Mouse (Mus musculus) common myeloid progenitor, adult 5-6 weeks (primary cell): ENCODE measurements around the gene Ccne1. TPM values are rescaled to one million over a fixed set of nuclear protein-coding genes. Genes with fewer than 3 reads are reported as not detected.
A peak's percentile ranks its signal among the peaks of the same experiment; 100 is the strongest.
"Not testable (repeated sequence)": the region's sequence is repeated elsewhere in the genome, so short reads cannot be mapped to it uniquely, and the experiment has no call there.

Experiments
- ATAC-seq: replicated peaks from 2 replicates; pipeline ENCODE4 v1.8.0; 2016; ENCODE audit warnings: low read depth, mild to moderate bottlenecking, moderate TSS enrichment, inconsistent platforms; ENCODE audit not compliant: poor library complexity, severe bottlenecking
- total RNA-seq: library from RNA; stranded (forward); fragments of 200-1000, 187-1606 nt; gene quantifications from 2 replicates; pipeline ENCODE4 v1.2.3, GENCODE M21; 2017

Gene Ccne1
- 36.2 and 40.1 TPM in 2 replicates for total RNA-seq

DNA sequence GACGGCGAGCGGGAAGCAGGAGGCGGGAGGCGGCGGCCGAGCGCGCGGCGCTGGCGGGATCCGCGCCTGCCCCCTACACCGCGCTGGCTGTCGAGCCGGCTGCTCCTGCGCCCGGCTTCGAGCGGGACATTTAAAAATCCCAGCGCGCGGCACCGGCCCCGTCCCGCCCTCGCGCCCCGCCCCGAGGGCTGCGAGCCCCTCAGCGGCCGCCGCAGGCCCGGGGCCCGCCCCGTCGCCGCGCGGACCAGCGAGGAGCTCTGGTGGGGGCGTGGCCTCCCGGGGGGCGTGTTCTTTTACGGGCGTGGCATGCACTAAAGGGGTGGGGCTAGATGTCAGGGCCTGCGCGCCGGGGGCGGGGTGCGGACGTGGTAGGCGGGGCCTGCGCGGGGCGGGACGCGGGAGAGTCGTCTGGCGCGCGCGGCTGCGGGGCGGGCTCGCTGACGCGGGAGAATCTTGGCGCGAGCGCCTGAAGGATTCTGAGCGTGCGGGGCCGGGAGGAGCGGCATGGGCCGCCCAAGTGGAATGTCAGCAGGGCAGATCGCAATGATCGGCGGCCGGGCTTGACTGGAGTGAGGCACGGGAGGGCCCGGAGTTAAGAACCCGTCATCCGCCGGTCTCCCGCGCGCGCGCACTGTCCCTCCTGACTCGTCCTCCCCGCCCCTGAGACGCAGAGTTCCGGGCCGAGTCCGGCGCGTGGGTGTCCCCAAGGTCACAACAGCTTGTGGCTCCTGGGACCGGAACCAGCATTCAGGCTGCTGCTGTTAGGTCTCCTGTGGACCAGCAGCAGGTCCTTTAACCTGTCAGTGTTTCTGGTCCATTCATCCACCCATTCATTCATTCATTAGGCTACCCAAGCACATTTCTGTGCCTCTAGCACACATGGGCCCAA, at the start of gene Ccne1:
Gene Ccne1, minus strand, starts transcription at position 164 of the 889 bp plus-strand sequence.
- ATAC-seq = peak; percentile 71

DNA sequence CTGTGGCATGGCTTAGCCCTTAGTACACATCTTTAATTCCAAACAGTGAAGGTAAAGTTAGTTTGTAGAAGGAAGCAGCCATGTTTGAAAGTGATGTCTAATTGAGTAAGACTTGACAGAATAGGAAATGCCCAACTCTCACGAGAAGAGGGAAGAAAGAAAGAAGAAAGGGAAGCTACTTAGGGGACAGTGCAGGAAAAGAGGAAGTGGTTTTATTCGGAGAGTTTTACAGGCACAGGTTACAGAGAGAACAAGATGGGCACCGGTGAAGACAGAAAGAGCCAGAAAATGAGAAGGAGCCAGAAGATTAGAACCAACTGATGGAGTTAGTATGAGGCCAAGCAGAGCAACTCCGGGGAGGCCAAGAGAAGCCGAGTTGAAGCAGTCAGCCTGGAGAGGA, 48.5 kb upstream of the Ccne1 start:
- peak; percentile 86 for ATAC-seq

DNA sequence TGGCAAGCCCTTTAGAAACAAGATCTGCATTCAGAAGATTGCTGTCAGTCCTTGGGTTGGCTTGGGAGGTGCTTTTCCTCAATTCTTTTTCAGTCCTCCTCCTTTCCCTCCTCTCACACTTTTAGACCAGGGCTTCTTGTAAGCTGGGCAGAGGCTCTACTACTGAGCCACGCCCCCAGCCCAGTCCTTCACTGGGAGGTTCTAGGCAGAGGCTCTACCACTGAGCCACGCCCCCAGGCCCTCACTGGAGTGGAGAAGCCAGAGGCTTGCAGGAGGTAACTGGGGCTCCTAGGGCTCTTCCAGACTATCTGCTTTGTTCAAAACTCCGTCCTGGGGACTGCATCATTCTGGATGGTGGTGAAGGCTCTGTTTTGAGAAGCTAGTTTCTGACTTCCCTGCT, 45.2 kb upstream of the Ccne1 start:
- no peak for ATAC-seq

DNA sequence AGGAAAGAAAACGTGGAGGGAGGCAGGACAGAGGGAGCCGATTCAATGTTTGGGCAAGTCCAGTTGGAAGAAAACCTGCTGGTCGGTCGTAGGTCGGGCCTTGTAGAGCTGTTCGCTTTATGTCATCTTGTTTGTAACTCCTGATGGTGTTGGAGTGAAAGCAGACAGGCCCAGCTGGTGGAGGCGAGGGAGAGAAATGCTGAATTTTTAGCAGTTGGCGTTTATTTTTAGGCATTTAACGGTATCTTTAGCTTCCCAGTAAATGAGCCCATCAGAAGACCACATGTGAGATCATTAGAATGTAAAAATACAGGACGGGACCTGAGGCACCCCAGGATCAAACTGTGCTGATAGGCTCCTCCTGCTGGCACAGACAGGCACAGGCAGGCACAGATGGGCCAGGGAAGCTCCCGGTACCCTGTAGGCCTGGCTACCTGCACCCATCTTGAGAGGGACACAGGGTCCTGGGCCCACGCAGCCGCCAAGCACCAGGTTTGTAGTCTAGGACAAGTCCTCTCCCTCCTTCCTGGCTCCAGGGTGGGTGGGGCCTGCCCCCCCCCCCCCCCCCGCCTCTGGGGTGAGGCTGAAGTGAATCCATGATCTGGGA, 44.5 kb upstream of the Ccne1 start:
- no peak for ATAC-seq

DNA sequence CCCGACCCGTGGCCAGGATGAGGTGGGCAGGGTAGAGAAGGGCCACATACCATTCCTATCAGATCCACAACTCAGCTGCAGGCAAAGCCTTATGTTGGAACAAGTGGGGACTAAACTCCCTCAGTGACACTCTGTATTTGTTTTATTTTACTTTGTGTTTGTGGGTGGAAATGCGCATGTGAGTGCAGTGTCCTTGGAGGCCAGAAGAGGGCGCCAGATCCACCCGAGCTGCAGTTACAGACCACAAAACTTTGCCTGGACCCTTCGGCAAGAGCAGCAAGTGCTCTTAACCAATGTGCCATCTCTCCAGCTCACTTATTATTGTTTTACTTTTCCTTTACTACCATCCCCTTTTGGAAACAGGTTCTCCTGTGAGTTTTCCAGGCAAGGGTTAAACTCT, 40.1 kb upstream of the Ccne1 start:
- no peak for ATAC-seq

DNA sequence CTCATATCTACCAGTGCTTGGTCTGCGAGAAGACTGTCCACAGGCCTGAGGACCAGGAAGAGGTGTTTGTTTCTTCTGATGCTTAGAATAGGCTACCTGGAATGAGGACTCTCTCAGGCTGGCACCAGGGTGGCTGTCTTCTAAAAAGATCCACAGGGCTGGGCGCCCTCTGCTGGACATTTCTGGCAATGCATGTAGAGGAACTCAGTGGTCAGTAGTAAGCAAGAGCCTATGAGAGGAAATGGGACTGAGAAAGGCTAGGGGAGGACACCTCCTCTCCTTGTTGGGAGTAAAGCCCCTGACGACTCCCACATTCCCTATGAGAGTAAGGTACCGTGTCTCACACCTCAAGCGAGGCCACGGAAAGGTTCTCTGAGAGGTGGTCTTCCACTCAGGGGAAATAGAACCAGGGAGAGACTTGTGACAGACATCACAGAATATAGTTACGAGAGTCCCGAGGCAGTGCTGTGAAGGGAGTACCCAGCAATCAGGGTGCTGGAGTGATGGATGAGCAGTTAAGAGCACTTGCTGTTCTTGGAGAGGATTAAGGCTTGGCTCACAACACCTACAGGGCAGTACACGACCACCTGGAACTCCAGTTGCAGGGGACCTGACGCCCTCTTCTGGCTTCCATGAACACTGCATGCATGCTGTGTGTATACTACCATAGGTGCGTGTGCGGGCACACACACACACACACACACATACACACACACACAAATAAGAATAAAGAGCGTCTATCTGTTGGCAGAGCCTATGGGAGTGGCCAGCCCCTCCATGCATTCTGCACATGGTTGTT, 34.6 kb upstream of the Ccne1 start:
- peak; percentile 96 for ATAC-seq

DNA sequence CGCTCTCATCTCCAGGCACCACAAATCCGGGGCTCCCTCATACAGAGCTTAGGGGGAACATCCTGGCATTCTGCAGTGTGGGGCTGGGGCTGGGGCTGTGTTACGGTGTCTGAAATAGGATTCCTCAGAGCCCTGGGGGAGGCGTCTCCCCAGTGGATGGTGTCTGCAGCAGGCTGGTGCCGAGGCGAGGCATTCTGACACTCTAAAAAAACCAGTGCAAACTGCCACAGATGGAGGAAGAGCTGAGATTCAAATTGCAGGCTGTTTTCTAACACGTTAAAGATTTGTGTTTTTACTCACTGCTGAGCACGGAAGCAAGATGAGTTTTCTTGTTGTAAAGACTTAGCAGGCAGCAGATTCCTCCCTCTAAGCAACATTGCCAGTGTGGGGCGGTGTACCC, 33.0 kb upstream of the Ccne1 start:
- ATAC-seq = no peak

DNA sequence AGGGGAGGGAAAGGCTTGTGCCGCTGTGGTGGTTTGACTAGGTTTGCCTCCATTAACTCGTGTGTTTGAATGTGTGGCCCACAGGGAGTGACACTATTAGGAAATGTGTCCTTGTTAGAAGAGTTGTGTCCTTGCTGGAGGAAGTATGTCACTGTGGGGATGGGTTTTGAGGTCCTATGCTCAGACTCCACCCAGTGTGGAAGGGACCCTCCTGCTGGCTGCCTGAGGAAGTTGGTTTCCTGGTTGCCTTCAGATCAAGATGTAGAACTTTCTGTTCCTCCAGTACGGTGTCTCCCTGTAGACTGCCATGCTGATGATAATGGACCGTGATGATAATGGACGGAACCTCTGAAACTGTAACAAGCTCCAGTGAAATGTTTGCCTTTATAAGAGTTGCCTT, 27.1 kb upstream of the Ccne1 start:
- peak; percentile 51 for ATAC-seq

DNA sequence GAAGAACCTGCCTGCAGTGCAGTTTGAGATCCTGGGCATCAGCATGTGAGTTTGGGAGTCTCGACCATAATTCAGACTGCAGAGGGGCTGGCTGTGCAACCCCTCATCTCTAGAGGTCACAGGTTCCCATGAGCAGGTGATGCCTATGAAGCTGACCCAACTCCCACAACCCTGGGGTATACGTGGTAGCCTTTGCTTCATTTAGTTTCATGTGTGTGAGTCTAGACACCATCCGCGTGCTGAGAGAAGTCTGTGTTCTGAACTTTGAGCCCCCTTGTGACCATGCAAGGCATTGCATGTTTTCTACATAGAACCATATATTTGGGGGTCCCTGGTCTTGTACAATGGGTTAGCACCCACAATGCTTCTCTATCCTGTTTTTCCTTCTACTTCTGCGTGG, 23.9 kb upstream of the Ccne1 start:
- ATAC-seq = peak; percentile 83

DNA sequence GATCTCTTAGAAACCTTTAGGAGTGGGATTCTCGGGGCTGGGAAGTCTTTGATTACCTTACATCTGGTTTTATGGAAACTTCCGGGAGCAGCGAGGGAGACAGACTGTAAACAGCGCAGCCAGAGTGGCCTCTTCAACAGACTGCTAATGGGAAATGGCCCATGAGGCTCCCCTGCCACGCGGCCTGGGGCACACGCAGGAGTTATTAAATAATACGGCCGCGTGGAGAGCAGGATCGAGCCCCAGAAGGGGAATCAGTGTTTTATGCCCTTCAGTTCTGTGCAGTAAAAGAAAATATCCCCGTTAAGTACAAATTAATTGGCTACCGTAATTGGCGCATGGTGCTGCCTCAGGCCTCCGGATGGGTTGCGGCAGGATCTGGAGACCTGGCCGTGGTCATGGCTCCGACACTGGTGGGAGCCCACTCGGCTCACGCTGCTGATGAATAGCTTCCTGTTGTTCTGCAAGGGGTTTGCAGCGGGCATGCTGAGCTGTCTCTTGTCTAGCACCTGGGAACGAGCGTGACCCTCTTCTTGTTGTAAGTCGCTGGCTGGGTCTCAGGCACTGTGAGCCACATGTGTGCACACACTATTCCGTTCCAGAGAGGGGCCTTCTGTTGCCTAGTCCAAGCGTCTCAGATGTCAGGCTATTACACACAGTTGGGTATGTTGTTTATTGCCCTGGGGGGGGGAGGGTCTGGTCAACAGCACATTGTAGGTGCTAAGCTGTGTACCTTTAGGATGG, 22.8 kb upstream of the Ccne1 start:
- ATAC-seq = no peak

DNA sequence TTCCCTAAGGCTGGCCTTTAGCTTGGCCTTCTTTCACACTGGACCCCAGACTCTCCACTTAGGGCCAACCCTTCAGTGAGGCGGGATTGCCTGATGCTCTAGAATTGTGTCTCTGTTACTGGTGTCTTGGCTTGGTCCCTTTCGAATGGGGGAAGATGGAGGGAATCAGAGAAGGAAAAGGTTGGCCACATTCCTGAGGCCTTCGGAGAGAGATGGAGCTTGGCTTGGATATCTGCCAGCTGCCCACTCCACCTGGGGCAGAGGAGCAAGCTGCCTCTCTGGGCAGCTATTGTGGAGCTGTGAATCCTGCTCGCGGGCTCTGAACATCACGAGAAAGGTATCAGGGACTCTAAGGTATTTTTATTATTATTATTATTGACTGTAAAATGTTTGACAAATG, 22.2 kb upstream of the Ccne1 start:
- no peak for ATAC-seq

DNA sequence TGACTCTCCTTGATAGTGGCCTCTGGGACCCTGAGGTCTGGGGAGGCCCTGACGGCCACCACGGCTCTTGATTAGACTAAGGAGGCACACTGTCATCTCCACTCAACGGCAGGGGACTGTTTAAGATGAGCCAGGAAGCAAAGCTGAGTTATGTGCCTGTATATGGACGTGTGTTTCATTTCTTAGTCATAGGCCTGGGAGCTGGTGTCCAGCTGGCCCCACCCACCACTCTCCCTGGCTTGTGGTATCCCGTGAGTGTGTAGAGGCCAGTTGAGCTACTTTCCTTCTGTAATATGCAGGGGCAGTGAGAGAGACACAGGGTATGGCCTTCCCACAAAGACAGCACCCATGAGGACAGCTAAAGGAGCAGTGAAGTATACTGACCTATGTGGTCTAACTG, 20.9 kb upstream of the Ccne1 start:
- ATAC-seq = not testable (repeated sequence)

DNA sequence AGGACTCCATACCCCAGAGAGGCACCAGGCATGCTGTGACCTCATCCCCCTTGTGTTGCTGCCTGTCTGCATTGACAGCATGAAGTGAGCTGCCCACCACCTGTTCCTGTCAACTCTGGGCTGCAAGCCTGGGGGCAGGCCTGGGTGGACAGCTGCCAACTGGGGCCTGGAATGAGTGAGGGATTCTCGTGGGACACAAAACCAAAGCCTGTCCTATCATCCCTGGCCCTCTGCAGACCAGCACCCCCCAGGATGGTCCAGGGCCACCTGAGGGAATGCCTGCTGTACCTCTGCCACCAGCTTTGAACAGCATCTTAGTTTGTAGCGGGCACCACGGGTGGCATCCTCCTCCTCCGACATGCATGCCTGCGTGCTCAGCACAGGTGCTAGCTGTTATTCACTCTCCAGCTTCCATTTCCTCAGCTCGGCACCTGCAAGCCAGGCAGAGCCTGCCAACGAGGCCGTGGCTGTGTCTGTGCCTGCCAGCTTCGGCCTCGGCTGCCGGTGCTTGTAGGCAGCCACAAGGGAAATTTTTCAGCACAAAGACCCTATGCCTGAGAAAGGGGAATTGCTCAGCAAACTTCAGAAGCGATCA, 18.3 kb upstream of the Ccne1 start:
- no peak for ATAC-seq

DNA sequence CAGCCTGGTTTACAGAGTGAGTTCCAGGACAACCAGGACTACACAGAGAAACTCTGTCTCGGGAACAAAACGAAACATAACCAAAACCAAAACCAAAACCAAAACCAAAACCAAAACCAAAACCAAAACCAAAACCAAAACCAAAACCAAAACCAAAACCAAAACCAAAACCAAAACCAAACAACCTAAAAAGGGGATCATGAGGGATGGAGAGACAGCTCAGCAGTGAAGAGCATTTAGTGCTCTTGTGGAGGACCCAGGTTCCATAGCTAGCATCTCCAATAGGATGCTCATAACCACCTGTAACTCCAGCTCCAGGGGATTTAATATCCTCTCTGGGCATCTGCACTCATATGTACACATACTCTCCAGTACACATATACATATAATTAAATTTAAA, 16.8 kb upstream of the Ccne1 start:
- not testable (repeated sequence) for ATAC-seq

DNA sequence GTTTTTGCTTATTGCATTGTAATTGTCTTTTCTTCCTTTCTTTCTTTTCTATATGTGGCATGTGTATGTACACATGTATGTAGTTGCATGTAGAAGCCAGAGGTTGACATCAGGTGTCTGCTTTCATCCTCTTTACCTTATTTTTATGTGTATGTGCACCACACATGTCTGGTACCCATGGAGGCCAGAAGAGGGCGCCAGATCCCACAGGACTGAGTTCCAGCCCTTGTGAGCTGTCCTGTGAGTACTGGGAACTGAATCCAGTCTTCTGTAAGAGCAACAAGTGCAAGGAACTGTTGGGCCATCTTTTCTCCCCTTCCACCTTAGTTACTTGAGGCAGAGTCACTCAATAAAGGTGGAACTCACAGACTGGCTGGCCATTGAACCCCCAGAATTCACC, 11.3 kb upstream of the Ccne1 start:
- ATAC-seq = no peak

DNA sequence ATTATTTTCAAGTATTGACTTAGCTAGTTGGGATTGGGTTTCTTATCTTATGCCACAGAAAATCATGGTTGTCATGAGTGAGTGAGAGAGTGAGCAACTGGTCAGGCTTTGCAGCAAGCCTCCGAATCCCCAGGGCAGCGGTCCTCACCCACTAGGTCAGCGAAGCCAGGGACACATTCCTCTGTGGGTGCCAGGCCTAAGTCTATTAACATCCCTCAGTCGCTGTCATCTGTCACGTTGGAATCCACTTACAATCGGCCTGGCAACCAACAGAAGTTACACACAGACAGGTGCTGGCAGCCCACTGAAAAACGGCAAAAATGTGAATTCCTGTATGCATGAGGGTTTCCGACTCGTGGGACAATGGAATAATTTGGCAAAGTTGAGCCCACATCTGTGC, 5.1 kb upstream of the Ccne1 start:
- ATAC-seq = no peak

DNA sequence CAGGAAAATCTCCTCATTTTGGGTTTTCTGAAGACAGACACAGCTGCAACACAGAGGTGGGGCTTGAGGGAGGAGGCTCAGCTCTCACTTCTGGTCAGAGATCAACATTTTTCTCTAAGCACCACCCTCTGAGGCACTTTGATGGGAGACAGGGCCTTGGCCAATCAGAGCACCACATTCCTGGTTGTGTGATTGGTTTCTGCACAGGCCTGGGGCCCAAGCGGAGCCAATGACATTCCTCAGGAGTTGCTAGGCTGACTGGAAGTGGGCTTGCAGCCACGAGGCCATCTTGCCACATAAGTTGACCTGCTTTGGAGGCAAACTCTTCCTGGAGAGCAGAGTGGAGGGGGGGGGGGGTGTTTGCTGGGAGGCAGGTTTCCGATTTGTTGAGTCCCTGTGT, 4.7 kb upstream of the Ccne1 start:
- ATAC-seq = no peak

DNA sequence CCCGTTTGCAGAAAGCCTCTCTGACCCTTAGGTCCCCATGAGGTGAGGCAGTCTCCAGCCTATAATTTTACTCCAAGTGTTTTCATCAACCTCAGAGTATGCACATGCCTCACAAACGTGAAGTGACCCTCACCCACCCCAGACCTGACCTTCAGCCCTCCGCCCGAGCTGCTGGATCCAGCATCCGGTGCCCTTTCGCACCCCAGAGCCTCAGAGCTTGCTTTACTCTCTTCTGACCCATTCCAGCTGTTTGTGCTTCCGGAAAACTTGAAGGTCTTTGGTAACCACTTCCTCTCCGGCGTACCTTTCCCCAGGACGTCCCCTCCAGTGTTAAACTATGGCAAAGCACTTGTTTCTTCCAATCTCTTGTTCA, 912 bp upstream of the Ccne1 start:
- peak; percentile 22 for ATAC-seq

DNA sequence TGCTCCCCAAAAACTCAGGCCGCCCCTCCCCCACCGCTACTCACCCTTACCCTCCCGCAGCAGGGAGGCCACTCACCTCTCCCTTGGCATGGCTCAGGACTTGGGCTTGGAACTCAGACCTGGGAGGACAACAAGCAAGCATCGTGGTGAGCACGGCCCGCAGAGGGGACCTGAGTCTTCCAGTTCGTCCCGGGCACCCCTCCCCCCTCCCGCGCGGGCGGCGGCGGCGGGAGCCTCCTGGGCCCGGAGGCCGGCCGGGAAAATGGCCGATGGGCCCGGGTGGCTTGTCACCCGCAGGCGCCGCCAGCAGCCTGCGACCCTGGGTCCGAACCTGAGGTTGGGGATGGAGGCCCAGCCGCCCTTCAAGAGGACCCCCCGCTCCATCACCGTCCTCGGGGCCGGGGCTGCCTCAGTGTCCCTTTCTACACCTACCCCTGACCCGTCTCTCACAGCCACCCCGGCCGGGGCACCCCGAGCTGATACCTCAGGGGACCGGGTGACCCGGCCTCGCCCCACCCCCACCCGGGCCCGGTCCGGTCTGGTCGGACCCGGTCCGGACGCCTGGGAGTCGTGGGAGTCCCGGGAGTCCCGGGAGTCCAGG, 523 bp downstream of the Ccne1 start:
- ATAC-seq = no peak

DNA sequence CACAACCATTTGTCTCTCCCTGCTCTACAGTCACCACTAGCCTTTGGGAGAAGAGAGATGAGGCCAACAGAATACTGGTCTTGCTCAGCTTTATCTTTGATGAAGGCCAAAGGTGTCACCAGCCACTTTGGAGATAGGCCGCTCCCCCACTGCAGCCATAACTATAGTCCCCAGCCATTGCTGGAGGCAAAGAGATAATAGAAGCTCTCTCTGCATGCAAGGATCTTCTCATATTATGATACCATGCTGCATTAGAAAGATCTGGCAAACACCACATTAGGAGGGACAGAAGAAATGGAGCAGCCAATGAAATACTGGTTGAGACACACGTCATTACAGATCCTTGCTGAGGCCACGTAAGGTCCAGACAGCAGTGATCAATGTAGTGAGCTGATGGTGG, 2.0 kb downstream of the Ccne1 start:
- peak; percentile 29 for ATAC-seq
